Mouse (Mus musculus) erythroblast, embryonic 14.5 days (primary cell): ENCODE data around the gene Myocd. TPM values are rescaled to one million over a fixed set of nuclear protein-coding genes. Genes with fewer than 3 reads are reported as not detected.

ENCODE experiments used
- H3K27me3 ChIP-seq: 2 replicates; pipeline ENCODE4 v1.6.1; 2012; ENCODE audit warnings: inconsistent platforms; ENCODE audit not compliant: control insufficient read depth
- H3K36me3 ChIP-seq: 2 replicates; pipeline ENCODE4 v1.6.1; 2012; ENCODE audit warnings: mild to moderate bottlenecking, inconsistent platforms; ENCODE audit not compliant: control insufficient read depth
- H3K4me1 ChIP-seq: 2 replicates; pipeline ENCODE4 v1.6.1; 2012; ENCODE audit warnings: inconsistent platforms; ENCODE audit not compliant: control insufficient read depth
- H3K4me3 ChIP-seq: replicated peaks from 2 replicates; pipeline ENCODE3; 2012; ENCODE audit warnings: moderate library complexity, mild to moderate bottlenecking, inconsistent platforms
- H3K9me3 ChIP-seq: 2 replicates; pipeline ENCODE4 v1.6.1; 2012; ENCODE audit warnings: low read length, inconsistent platforms, mixed read lengths; ENCODE audit not compliant: control insufficient read depth
- GATA1 ChIP-seq: IDR thresholded peaks from 2 replicates; pipeline ENCODE4 v1.6.1; 2012; ENCODE audit warnings: low read length, inconsistent platforms, mixed read lengths
- TAL1 ChIP-seq: IDR thresholded peaks from 3 replicates; pipeline ENCODE4 v1.6.1; 2012; ENCODE audit warnings: low read length, inconsistent platforms, mixed read lengths
- polyA plus RNA-seq: library from polyadenylated mRNA; stranded (reverse); fragments of >175 nt; gene quantifications from 2 replicates; pipeline ENCODE4 v1.2.3, GENCODE M21; 2012

Gene Myocd
- polyA plus RNA-seq, 1 experiment, result not detected

GRCm38 (mm10) chr11:65159791-65160190 is 110.0 kb downstream of the Myocd start, which contains the start of gene 1700086D15Rik:
Gene 1700086D15Rik (minus strand): TSS chr11:65159891.
- Histone ChIP-seq H3K9me3 (no peaks in the 10 kb centered on the region; the same call in 1 of the 2 replicates), H3K27me3 (peaks cover 22% of the 10 kb centered on the region), H3K4me1 (no peaks in the 10 kb centered on the region; the same call in 1 of the 2 replicates), H3K4me3 (no peak within 1 kb of the TSS), H3K36me3 (no peaks in the 10 kb centered on the region)
- TF ChIP-seq GATA1 (no peak), TAL1 (no peak)

GRCm38 (mm10) chr11:65158658-65158990 is 111.2 kb downstream of the Myocd start:
- H3K4me1 ChIP-seq, result no peaks in the 10 kb centered on the region; the same call in 1 of the 2 replicates
- peaks cover 22% of the 10 kb centered on the region for H3K27me3 ChIP-seq
- no peak for TF ChIP-seq TAL1
- TF ChIP-seq GATA1, result no peak
- H3K9me3 ChIP-seq, result no peaks in the 10 kb centered on the region; the same call in 1 of the 2 replicates
- H3K4me3 ChIP-seq, result no peak overlapping the region
- no peaks in the 10 kb centered on the region for H3K36me3 ChIP-seq

GRCm38 (mm10) chr11:65157966-65158657 is 111.7 kb downstream of the Myocd start:
- Histone ChIP-seq H3K4me3 (no peak overlapping the region), H3K27me3 (peaks cover 19% of the 10 kb centered on the region), H3K4me1 (no peaks in the 10 kb centered on the region; the same call in 1 of the 2 replicates), H3K9me3 (no peaks in the 10 kb centered on the region; the same call in 1 of the 2 replicates), H3K36me3 (no peaks in the 10 kb centered on the region)
- no peak for TF ChIP-seq GATA1
- TF ChIP-seq TAL1, result no peak

GRCm38 (mm10) chr11:65153006-65153405 is 116.8 kb downstream of the Myocd start:
- no peaks in the 10 kb centered on the region for H3K36me3 ChIP-seq
- no peaks in the 10 kb centered on the region; the same call in 1 of the 2 replicates for H3K9me3 ChIP-seq
- no peak overlapping the region for H3K4me3 ChIP-seq
- TF ChIP-seq GATA1 (no peak), TAL1 (no peak)
- H3K4me1 ChIP-seq, result no peaks in the 10 kb centered on the region
- H3K27me3 ChIP-seq, result no peaks in the 10 kb centered on the region

DNA sequence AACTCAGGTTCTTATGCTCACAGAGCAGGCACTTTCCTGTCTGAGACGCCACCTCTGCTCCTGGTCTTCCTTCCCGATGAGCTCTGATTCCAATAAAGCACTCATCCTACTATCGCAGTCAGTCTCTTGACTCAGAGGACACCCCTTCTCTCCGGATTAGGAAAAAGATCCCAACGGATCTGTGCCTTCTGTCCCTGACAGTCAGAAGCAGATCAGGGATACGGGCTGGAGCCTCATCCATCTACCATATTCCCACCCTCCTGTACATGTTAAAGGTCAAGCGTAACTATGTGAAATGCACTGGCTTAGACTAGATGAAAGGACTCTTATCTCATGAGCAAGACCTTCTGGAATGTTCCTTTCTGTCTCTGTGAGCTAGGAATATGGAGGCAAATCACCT is 121.3 kb downstream of the Myocd start:
- Histone ChIP-seq H3K9me3 (no peaks in the 10 kb centered on the region), H3K4me1 (no peaks in the 10 kb centered on the region), H3K36me3 (no peaks in the 10 kb centered on the region), H3K4me3 (no peak overlapping the region), H3K27me3 (no peaks in the 10 kb centered on the region)
- TF ChIP-seq GATA1, result no peak
- no peak for TF ChIP-seq TAL1

DNA sequence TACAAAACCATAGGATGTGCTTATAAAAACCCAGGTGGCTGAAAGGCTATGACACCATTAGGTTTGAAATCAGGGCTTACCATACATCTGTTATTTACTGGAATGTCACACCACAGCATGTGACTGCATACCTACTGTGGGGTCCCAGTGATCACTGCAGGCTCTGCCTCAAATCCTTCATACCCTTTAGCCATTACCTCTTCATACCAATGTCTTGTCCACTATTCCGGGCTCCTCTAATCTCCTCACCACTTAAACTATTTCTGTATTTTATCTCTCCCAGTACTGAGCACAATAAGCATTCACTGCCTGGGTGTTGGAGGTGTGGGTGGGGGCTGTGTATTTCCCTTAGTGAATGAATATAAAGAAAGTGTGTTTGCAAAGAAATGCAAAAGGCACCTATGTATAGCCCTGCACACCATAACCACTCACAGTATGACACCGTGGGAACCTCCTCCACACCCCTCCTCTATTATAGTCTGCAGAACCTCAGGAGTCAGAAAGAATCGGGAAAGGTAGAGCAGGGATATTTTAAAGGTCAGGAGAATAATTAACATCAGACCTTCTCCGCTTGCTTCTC is 126.9 kb downstream of the Myocd start:
- Histone ChIP-seq H3K36me3 (no peaks in the 10 kb centered on the region), H3K4me3 (no peak overlapping the region), H3K4me1 (no peaks in the 10 kb centered on the region), H3K27me3 (no peaks in the 10 kb centered on the region), H3K9me3 (no peaks in the 10 kb centered on the region)
- TF ChIP-seq GATA1 (no peak), TAL1 (no peak)

GRCm38 (mm10) chr11:65139030-65139429 is 130.8 kb downstream of the Myocd start:
- Histone ChIP-seq H3K36me3 (no peaks in the 10 kb centered on the region), H3K4me3 (no peak overlapping the region), H3K27me3 (no peaks in the 10 kb centered on the region), H3K4me1 (no peaks in the 10 kb centered on the region), H3K9me3 (no peaks in the 10 kb centered on the region)
- TF ChIP-seq TAL1 (no peak), GATA1 (no peak)

GRCm38 (mm10) chr11:65137145-65137652 is 132.6 kb downstream of the Myocd start:
- no peaks in the 10 kb centered on the region for H3K4me1 ChIP-seq

DNA sequence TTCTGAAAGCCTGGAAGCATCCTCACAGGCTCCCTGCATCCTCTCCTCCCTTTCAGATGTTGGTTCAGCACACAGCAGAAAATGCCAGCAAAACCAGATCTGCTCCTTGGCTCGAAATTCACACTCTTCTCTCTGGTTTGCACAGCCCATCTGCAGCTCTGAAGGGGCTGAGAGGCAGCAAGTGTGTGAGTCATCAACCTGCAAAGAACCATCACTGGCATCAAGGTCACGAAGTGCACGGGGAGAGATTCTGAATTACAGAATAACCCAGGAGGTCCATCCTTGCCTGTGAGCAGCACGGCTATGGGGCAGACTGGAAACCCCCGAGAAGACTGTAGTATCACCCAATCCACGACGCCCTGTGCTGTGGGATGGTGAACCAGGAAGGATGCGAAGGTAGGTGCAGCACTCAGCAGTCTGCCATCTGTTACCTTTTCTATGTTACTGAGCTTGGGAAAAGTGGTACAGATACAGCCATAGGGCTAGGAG is 134.5 kb downstream of the Myocd start:
- Histone ChIP-seq H3K27me3 (no peaks in the 10 kb centered on the region), H3K4me1 (no peaks in the 10 kb centered on the region), H3K4me3 (no peak overlapping the region), H3K9me3 (peaks cover 2% of the 10 kb centered on the region; the same call in 1 of the 2 replicates), H3K36me3 (no peaks in the 10 kb centered on the region)
- no peak for TF ChIP-seq TAL1
- no peak for TF ChIP-seq GATA1

More at GRCm38 (mm10) chr11:65137145-65137652, 132.6 kb downstream of the Myocd start:
- TF ChIP-seq GATA1, result no peak
- no peak for TF ChIP-seq TAL1
- no peak overlapping the region for H3K4me3 ChIP-seq
- H3K27me3 ChIP-seq, result no peaks in the 10 kb centered on the region
- no peaks in the 10 kb centered on the region for H3K9me3 ChIP-seq
- no peaks in the 10 kb centered on the region for H3K36me3 ChIP-seq
